Mouse (Mus musculus) bone marrow macrophage, adult 2 months (primary cell): ENCODE results near the gene Tmem151b.

Experiments
- CTCF ChIP-seq: IDR thresholded peaks from 2 replicates; pipeline ENCODE4 v1.5.1; 2012; ENCODE audit warnings: low read depth, mild to moderate bottlenecking, low read length, moderate library complexity
- POLR2A ChIP-seq: IDR thresholded peaks from 2 replicates; pipeline ENCODE4 v1.6.1; 2012; ENCODE audit warnings: mild to moderate bottlenecking, low read depth, low read length, borderline replicate concordance

- TF ChIP-seq CTCF (no peak), POLR2A (no peak)
These were observed 3.6 kb upstream of the Tmem151b start for GRCm38 (mm10) chr17:45553065-45553464.
